Mouse (Mus musculus): ENCODE data around the gene Psmc4. TPM values are rescaled to one million over a fixed set of nuclear protein-coding genes. Genes with fewer than 3 reads are reported as not detected.

The Psmc4 gene
- 108 and 114 TPM in 2 replicates for polyA plus RNA-seq (2015; fragmentation: Nextera tagmentation; extraction: Ambion mirVana)

GRCm38 (mm10) chr7:28049476-28050409 lies at the start of gene Psmc4:
Gene Psmc4 (minus strand): TSS chr7:28050101.
- H3K27me3 ChIP-seq (ENCODE audit: insufficient read depth, low read length), result no peaks in the 10 kb centered on the region
- ATAC-seq (peak; percentile 95), DNase-seq (peak; percentile 97)
- peaks cover 12% of the 10 kb centered on the region for H3K4me1 ChIP-seq (ENCODE audit: insufficient read depth)
- H3K4me3 ChIP-seq (ENCODE audit: low read depth, low read length), result peak within 1 kb of the TSS; percentile 80
- peaks cover 36% of the 10 kb centered on the region for H3K36me3 ChIP-seq (replicated peaks; ENCODE audit: insufficient read depth, low read length)
- under 1% methylated on average over 52 of the region's 52 CpGs for WGBS (ENCODE audit: insufficient replicate concordance)
- H3K27ac ChIP-seq (ENCODE audit: low read depth), result peak within 1 kb of the TSS; percentile 77
- no peaks in the 10 kb centered on the region for H3K9me3 ChIP-seq (ENCODE audit: low read length)
- peak; percentile 72 for TF ChIP-seq EP300 (IDR thresholded peaks at IDR 0.05; ENCODE audit: low read depth)
- TF ChIP-seq CTCF (IDR thresholded peaks at IDR 0.05; ENCODE audit: low read depth), result peak; percentile 90
- peak within 1 kb of the TSS; percentile 87 for H3K9ac ChIP-seq (replicated peaks)
- peak within 1 kb of the TSS; percentile 87 for H3K4me2 ChIP-seq (ENCODE audit: low read depth, low read length)

GRCm38 (mm10) chr7:28099101-28099500 lies 49.2 kb upstream of the Psmc4 start:
- Histone ChIP-seq H3K4me1 (ENCODE audit: insufficient read depth) (no peaks in the 10 kb centered on the region), H3K4me3 (ENCODE audit: low read depth, low read length) (no peak overlapping the region), H3K9me3 (ENCODE audit: low read length) (0 out of 2 replicates have a peak, but pooled peaks cover 3% of the 10 kb centered on the region), H3K9ac (replicated peaks) (no peak overlapping the region), H3K4me2 (ENCODE audit: low read depth, low read length) (no peak overlapping the region), H3K36me3 (replicated peaks; ENCODE audit: insufficient read depth, low read length) (no peaks in the 10 kb centered on the region), H3K27ac (ENCODE audit: low read depth) (no peak overlapping the region), H3K27me3 (ENCODE audit: insufficient read depth, low read length) (no peaks in the 10 kb centered on the region)
- DNase-seq (no peak), ATAC-seq (no peak)
- 91% methylated on average over 16 of the region's 16 CpGs for WGBS (ENCODE audit: insufficient replicate concordance)
- TF ChIP-seq EP300 (IDR thresholded peaks at IDR 0.05; ENCODE audit: low read depth) (no peak), CTCF (IDR thresholded peaks at IDR 0.05; ENCODE audit: low read depth) (no peak)

DNA sequence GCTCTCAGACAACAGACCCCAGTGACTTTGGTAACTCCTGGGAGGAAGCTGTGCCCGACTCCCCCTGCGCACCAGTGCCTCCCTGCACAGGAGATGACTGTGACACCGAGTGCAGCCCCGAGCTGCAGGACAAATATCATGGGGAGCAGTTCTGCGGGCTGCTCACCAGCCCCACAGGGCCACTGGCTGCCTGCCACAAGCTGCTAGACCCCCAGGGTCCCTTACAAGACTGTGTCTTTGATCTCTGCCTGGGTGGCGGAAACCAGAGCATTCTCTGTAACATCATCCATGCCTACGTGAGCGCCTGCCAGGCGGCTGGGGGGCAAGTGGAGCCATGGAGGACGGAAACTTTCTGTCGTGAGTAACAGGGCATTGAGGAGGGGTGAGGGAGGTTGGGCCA lies 43.6 kb upstream of the Psmc4 start:
- Histone ChIP-seq H3K4me3 (ENCODE audit: low read depth, low read length) (no peak overlapping the region), H3K4me2 (ENCODE audit: low read depth, low read length) (no peak overlapping the region), H3K4me1 (ENCODE audit: insufficient read depth) (no peaks in the 10 kb centered on the region), H3K27ac (ENCODE audit: low read depth) (no peak overlapping the region), H3K36me3 (replicated peaks; ENCODE audit: insufficient read depth, low read length) (no peaks in the 10 kb centered on the region), H3K9me3 (ENCODE audit: low read length) (no peaks in the 10 kb centered on the region), H3K9ac (replicated peaks) (no peak overlapping the region), H3K27me3 (ENCODE audit: insufficient read depth, low read length) (no peaks in the 10 kb centered on the region)
- DNase-seq (no peak), ATAC-seq (no peak)
- TF ChIP-seq CTCF (IDR thresholded peaks at IDR 0.05; ENCODE audit: low read depth), result no peak
- TF ChIP-seq EP300 (IDR thresholded peaks at IDR 0.05; ENCODE audit: low read depth), result no peak
- WGBS (ENCODE audit: insufficient replicate concordance), result 40% methylated on average over 11 of the region's 11 CpGs

DNA sequence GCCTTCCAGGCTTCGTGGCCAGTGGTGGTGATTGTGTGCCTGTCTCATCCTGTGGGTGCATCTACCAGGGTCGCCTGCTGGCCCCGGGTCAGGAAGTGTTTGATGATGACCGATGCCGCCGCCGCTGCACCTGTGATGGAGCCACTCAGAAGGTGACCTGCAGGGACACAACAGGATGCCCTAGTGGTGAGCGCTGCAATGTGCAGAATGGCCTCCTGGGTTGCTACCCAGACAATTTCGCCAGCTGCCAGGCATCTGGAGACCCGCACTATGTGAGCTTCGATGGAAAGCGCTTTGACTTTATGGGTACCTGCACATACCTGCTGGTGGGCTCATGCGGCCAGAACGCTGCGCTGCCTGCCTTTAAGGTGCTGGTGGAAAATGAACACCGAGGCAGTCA lies 36.3 kb upstream of the Psmc4 start:
- Histone ChIP-seq H3K27me3 (ENCODE audit: insufficient read depth, low read length) (no peaks in the 10 kb centered on the region), H3K9me3 (ENCODE audit: low read length) (no peaks in the 10 kb centered on the region), H3K27ac (ENCODE audit: low read depth) (no peak overlapping the region), H3K4me2 (ENCODE audit: low read depth, low read length) (no peak overlapping the region), H3K4me3 (ENCODE audit: low read depth, low read length) (no peak overlapping the region), H3K9ac (replicated peaks) (no peak overlapping the region), H3K4me1 (ENCODE audit: insufficient read depth) (no peaks in the 10 kb centered on the region), H3K36me3 (replicated peaks; ENCODE audit: insufficient read depth, low read length) (no peaks in the 10 kb centered on the region)
- WGBS (ENCODE audit: insufficient replicate concordance), result 79% methylated on average over 16 of the region's 16 CpGs
- DNase-seq (no peak), ATAC-seq (no peak)
- TF ChIP-seq CTCF (IDR thresholded peaks at IDR 0.05; ENCODE audit: low read depth) (no peak), EP300 (IDR thresholded peaks at IDR 0.05; ENCODE audit: low read depth) (no peak)

DNA sequence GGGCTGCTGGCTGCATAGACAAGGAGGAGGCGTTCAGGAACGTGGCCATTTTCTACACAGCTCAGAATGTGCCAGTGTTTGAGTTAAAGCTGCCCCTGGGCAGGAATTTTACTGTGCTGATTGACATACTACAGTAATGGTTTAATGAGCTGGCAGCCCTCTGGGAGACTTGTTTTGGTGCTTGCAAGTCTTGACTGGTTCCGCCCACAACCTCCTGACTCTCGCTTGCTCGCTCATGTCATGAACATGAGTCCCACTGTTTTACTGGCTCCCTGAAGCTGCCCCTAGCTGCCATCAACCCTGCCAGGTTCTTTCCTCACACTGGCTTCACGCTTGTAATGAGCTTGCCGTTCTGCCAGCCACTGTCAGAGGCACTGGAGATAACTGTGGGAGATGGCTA lies 34.3 kb upstream of the Psmc4 start:
- ATAC-seq (no peak), DNase-seq (no peak)
- H3K36me3 ChIP-seq (replicated peaks; ENCODE audit: insufficient read depth, low read length), result no peaks in the 10 kb centered on the region
- no peaks in the 10 kb centered on the region for H3K27me3 ChIP-seq (ENCODE audit: insufficient read depth, low read length)
- H3K9me3 ChIP-seq (ENCODE audit: low read length), result no peaks in the 10 kb centered on the region
- no peak overlapping the region for H3K9ac ChIP-seq (replicated peaks)
- TF ChIP-seq CTCF (IDR thresholded peaks at IDR 0.05; ENCODE audit: low read depth), result no peak
- TF ChIP-seq EP300 (IDR thresholded peaks at IDR 0.05; ENCODE audit: low read depth), result no peak
- H3K4me2 ChIP-seq (ENCODE audit: low read depth, low read length), result no peak overlapping the region
- WGBS (ENCODE audit: insufficient replicate concordance), result 80% methylated on average over 7 of the region's 7 CpGs
- no peaks in the 10 kb centered on the region for H3K4me1 ChIP-seq (ENCODE audit: insufficient read depth)
- H3K4me3 ChIP-seq (ENCODE audit: low read depth, low read length), result no peak overlapping the region
- no peak overlapping the region for H3K27ac ChIP-seq (ENCODE audit: low read depth)

GRCm38 (mm10) chr7:28070531-28071298 lies 20.8 kb upstream of the Psmc4 start, which contains the start of gene Fcgbp:
Gene Fcgbp (plus strand): TSS chr7:28071236.
- TF ChIP-seq CTCF (IDR thresholded peaks at IDR 0.05; ENCODE audit: low read depth) (no peak), EP300 (IDR thresholded peaks at IDR 0.05; ENCODE audit: low read depth) (no peak)
- H3K27me3 ChIP-seq (ENCODE audit: insufficient read depth, low read length), result no peaks in the 10 kb centered on the region
- no peak within 1 kb of the TSS for H3K4me3 ChIP-seq (ENCODE audit: low read depth, low read length)
- no peak within 1 kb of the TSS for H3K4me2 ChIP-seq (ENCODE audit: low read depth, low read length)
- no peak for DNase-seq
- no peaks in the 10 kb centered on the region for H3K36me3 ChIP-seq (replicated peaks; ENCODE audit: insufficient read depth, low read length)
- 79% methylated on average over 21 of the region's 21 CpGs for WGBS (ENCODE audit: insufficient replicate concordance)
- no peak within 1 kb of the TSS for H3K9ac ChIP-seq (replicated peaks)
- no peaks in the 10 kb centered on the region for H3K4me1 ChIP-seq (ENCODE audit: insufficient read depth)
- no peak for ATAC-seq
- no peaks in the 10 kb centered on the region for H3K9me3 ChIP-seq (ENCODE audit: low read length)
- H3K27ac ChIP-seq (ENCODE audit: low read depth), result no peak within 1 kb of the TSS

All from liver, postnatal 0 days (tissue).